Mouse (Mus musculus) testis, adult 2 months (tissue): Measurements from ENCODE around the gene Cfap157.

Experiments used
- CTCF ChIP-seq: fragments of 200-500 bp; IDR thresholded peaks from 2 replicates; pipeline ENCODE4 v1.5.1; 2012; ENCODE audit warnings: low read depth, mild to moderate bottlenecking, inconsistent platforms, low read length, moderate library complexity; ENCODE audit not compliant: control insufficient read depth, insufficient read depth, insufficient replicate concordance
- POLR2A ChIP-seq: fragments of 200-500 bp; IDR thresholded peaks from 2 replicates; pipeline ENCODE4 v1.6.1; 2012; ENCODE audit warnings: low read depth, mild to moderate bottlenecking, inconsistent platforms, low read length, moderate library complexity; ENCODE audit not compliant: control insufficient read depth

DNA sequence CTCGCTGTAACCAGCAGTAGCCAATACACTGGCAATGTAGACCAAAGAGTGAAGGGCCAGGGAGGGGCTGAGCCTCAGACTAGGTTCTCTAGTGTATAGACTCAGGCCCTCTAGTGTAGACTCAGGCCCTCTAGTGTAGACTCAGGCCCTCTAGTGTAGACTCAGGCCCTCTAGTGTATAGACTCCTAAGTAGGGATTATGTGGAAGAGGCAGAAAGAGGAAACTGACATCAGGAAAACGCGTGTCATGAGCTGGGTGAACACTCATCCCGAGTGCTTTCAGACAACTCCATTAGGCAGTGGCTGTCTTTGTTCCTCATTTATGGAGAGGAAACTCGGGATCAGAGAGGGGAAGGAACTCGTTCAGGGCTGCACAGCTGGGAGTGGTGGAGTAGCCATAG, 47.2 kb downstream of the Cfap157 start:
- TF ChIP-seq POLR2A (no peak), CTCF (no peak)
